Mouse (Mus musculus) bone marrow macrophage, adult 2 months (primary cell): ENCODE measurements around the gene Gm42906. TPM values are rescaled to one million over a fixed set of nuclear protein-coding genes. Genes with fewer than 3 reads are reported as not detected.

Source experiments
- H3K27ac ChIP-seq: 2 replicates; pipeline ENCODE4 v1.5.1; 2012; ENCODE audit warnings: low read depth, low read length; ENCODE audit not compliant: insufficient read depth
- H3K4me1 ChIP-seq: 2 replicates; pipeline ENCODE4 v1.6.1; 2012; ENCODE audit warnings: low read length; ENCODE audit not compliant: control insufficient read depth, insufficient read depth
- H3K4me3 ChIP-seq: 2 replicates; pipeline ENCODE4 v1.5.1; 2012; ENCODE audit warnings: mild to moderate bottlenecking, low read length, moderate library complexity; ENCODE audit not compliant: insufficient read depth
- CTCF ChIP-seq: IDR thresholded peaks from 2 replicates; pipeline ENCODE4 v1.5.1; 2012; ENCODE audit warnings: low read depth, mild to moderate bottlenecking, low read length, moderate library complexity
- POLR2A ChIP-seq: IDR thresholded peaks from 2 replicates; pipeline ENCODE4 v1.6.1; 2012; ENCODE audit warnings: mild to moderate bottlenecking, low read depth, low read length, borderline replicate concordance
- polyA plus RNA-seq: library from polyadenylated mRNA; stranded (reverse); fragments of >200 nt; gene quantifications from 2 replicates; pipeline ENCODE4 v1.2.4, GENCODE M21; 2012; ENCODE audit not compliant: missing spikeins, insufficient read depth, insufficient read length

Gm42906 gene
- polyA plus RNA-seq, 1 experiment: not detected

DNA sequence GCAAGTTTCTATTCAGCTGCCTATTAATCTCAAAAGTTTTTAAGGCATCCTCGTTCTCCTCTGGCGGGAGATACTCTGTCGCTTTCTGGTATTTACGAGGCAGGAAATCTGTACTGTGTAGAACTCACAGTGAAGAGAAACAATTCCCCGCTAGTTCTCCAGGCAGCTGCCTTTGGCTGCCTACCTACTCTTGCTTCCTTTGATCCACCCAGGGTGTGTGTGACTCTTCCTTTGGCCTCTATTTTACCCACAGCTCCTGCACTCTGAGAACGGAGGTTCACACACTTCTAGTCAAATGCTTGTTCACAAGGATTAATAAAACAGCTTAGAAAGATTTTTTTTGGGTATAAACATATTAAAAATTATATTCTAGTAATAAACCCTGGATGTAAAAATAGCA is 338.8 kb downstream of the Gm42906 start:
- no peak overlapping the region for H3K4me3 ChIP-seq
- TF ChIP-seq POLR2A (no peak), CTCF (no peak)
- no peak overlapping the region for H3K27ac ChIP-seq
- peaks cover 6% of the 10 kb centered on the region for H3K4me1 ChIP-seq

DNA sequence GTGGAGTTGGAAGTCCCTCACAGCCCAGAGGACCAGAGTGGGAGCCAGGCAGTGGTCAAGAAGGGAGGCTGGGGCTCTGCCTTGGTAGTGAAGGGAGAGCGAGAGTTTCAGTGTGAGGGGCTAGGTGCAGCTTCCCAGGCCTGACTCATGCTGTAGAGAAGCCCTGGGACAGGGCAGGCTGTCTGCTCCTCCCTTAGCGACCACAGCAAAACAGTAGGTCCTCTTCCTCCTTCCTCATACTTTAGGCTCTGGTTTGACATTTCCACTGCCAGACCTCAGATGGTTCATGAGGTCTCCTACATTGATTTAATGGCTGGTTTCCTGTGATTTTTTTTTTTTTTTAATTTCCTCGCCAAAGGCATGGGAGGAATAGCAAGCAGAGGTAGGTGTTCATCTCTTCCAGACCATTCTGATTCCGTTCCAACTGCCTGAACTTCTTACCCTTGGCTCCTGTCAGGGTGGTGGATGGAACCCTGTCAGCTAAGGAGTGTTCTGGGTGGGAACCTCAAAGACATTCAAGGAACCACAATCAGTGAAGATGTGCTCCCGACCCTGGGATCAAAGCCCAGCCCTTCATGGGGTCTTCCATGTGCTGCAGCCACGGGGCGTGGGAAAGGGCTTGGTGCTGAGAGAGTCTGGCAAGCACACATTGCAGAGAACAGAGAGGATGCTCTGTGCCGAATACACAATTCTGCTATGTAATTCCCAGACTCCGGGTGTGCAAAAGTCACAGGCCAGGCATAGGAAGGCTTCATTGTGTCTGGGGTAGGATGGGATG is 341.3 kb downstream of the Gm42906 start:
- no peak overlapping the region for H3K27ac ChIP-seq
- no peak for TF ChIP-seq POLR2A
- TF ChIP-seq CTCF: no peak
- H3K4me3 ChIP-seq: no peak overlapping the region
- H3K4me1 ChIP-seq: peaks cover 6% of the 10 kb centered on the region

- TF ChIP-seq CTCF (no peak), POLR2A (no peak)
- Histone ChIP-seq H3K27ac (no peak overlapping the region), H3K4me3 (no peak overlapping the region), H3K4me1 (peaks cover 6% of the 10 kb centered on the region)
Observed at GRCm38 (mm10) chr5:151085749-151086148, 342.2 kb downstream of the Gm42906 start.

GRCm38 (mm10) chr5:151080276-151080675 is 347.7 kb downstream of the Gm42906 start:
- no peak for TF ChIP-seq POLR2A
- TF ChIP-seq CTCF: no peak
- Histone ChIP-seq H3K4me1 (no peaks in the 10 kb centered on the region), H3K27ac (no peak overlapping the region), H3K4me3 (no peak overlapping the region)

GRCm38 (mm10) chr5:151077953-151078352 is 350.0 kb downstream of the Gm42906 start:
- no peak overlapping the region for H3K4me3 ChIP-seq
- no peaks in the 10 kb centered on the region for H3K4me1 ChIP-seq
- H3K27ac ChIP-seq: no peak overlapping the region
- TF ChIP-seq POLR2A (no peak), CTCF (no peak)

DNA sequence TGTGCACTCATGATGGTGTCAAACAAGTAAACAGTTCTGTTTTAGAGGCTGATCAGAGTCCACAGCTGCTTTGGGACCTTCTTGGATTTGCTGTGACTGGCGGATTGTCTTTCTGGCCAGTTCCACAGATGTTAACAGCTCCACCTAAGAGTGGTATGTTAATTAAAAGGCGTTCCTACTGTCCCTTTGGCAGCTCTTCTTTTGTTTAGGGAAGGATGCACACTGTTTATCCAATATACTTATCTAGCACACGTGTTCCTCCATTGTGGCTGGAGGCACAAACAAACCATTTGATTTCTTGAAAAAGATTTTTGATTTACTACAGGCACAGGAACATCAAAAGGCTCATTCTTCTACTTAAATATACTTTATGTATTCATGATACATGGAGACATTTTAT is 351.0 kb downstream of the Gm42906 start:
- no peak overlapping the region for H3K27ac ChIP-seq
- TF ChIP-seq POLR2A (no peak), CTCF (no peak)
- no peak overlapping the region for H3K4me3 ChIP-seq
- H3K4me1 ChIP-seq: no peaks in the 10 kb centered on the region

DNA sequence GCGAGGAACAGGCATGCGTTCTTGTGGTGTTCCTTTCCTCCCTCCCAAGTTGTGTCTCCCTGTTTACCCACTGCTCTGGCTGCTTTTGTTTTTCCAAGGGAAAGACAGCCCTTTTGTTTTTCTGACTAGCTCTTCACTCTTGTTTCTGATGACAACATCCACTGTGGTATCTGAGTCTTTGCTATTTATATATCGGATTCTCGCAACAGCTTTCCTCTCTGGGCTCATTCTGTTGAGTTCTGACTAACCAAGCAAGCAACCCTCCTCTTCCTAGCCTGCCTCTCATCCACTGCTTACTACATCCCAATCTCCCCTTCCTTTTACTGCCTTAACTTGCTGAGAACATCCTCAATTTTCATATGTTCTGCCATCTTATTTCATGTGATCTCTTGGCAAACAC is 353.7 kb downstream of the Gm42906 start:
- no peak overlapping the region for H3K4me3 ChIP-seq
- no peak for TF ChIP-seq POLR2A
- TF ChIP-seq CTCF: no peak
- 0 out of 2 replicates have a peak, but pooled peaks cover 3% of the 10 kb centered on the region for H3K4me1 ChIP-seq
- H3K27ac ChIP-seq: no peak overlapping the region

GRCm38 (mm10) chr5:151071430-151071829 is 356.5 kb downstream of the Gm42906 start:
- Histone ChIP-seq H3K4me3 (no peak overlapping the region), H3K4me1 (0 out of 2 replicates have a peak, but pooled peaks cover 3% of the 10 kb centered on the region), H3K27ac (no peak overlapping the region)
- no peak for TF ChIP-seq POLR2A
- TF ChIP-seq CTCF: no peak

GRCm38 (mm10) chr5:151070896-151071295 is 357.1 kb downstream of the Gm42906 start:
- Histone ChIP-seq H3K4me1 (0 out of 2 replicates have a peak, but pooled peaks cover 3% of the 10 kb centered on the region), H3K27ac (no peak overlapping the region), H3K4me3 (no peak overlapping the region)
- TF ChIP-seq CTCF (no peak), POLR2A (no peak)

DNA sequence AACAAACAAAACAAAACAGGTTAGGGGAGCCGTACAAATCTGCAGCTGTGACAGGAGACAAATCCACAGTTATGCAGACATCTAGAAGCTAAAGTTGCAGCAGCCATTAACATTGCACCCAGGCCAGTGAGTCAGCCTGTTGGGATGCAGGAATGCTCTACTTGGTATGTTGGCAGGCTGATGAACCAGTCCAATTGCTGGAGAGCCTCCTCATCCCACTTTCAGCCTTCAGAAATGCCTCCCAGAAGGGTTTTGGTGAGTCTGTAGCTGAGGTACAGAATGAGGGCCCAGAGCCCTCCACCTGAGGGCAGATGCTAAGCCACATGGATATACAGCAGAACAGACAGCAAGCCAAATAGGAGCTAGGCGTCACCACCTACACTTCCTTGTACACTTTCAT is 358.4 kb downstream of the Gm42906 start:
- no peak for TF ChIP-seq POLR2A
- no peak for TF ChIP-seq CTCF
- 0 out of 2 replicates have a peak, but pooled peaks cover 3% of the 10 kb centered on the region for H3K4me1 ChIP-seq
- no peak overlapping the region for H3K4me3 ChIP-seq
- no peak overlapping the region for H3K27ac ChIP-seq

DNA sequence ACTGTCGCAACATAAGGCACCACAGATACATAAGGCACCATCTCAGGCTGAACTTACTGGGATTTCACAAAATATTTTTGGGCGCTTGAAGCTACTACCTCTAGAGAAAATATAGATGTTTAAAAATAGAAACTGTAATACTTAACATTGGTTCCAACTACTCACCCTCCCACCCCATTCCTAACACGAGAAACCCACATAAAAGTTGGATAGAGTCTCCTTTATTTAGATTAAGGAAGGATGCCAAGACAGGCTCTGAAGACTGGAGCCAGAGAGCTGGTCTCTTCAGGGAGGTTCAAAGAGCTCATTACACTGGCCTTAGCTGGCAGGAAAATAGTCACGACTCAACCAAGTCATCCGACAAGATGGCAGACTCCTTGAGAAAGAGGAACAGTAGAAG is 361.9 kb downstream of the Gm42906 start:
- Histone ChIP-seq H3K4me1 (0 out of 2 replicates have a peak, but pooled peaks cover 3% of the 10 kb centered on the region), H3K27ac (no peak overlapping the region), H3K4me3 (no peak overlapping the region)
- no peak for TF ChIP-seq CTCF
- no peak for TF ChIP-seq POLR2A
